ENCODE assay signal across 29 mouse cellular contexts in the genomic region with DNA sequence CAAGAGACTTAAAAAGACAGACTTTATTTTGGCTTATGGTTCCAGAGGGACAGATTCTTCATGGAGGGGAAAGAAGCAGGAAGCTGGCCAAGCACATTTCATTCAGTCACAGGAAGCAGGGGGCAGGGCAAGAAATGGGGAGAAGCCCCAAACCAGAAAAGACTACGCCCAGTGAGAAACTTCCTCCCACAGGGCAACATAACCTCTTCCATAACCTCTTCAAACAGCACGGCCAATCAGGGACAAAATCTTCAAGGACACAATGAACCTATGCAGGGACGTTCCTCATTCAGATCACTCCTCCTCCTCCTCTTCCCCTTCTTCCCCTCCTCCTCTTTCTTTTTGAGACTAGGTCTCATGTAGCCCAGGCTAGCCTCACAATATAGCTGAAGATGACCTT.
"Had no signal": no experiment of that assay in that cellular context is flagged by ENCODE, and none has a peak within 500 bp of the region (broad histone marks: within the 10 kb centered on the region; RNA-seq: fewer than 3 reads in every experiment).

No protein-coding gene starts in this region.

- H3K4me1 ChIP-seq: forebrain, embryonic 12.5 days had no signal

- H3K9ac ChIP-seq: embryonic facial prominence, embryonic 12.5 days; embryonic facial prominence, embryonic 13.5 days; embryonic facial prominence, embryonic 15.5 days; forebrain, embryonic 12.5 days; forebrain, embryonic 13.5 days; forebrain, embryonic 15.5 days; forebrain, postnatal 0 days had no signal

- H3K9me3 ChIP-seq: embryonic facial prominence, embryonic 10.5 days; embryonic facial prominence, embryonic 12.5 days; embryonic facial prominence, embryonic 13.5 days; embryonic facial prominence, embryonic 15.5 days; forebrain, embryonic 10.5 days; forebrain, embryonic 12.5 days; forebrain, embryonic 13.5 days; forebrain, embryonic 15.5 days had no signal

- H3K27me3 ChIP-seq: embryonic facial prominence, embryonic 12.5 days; embryonic facial prominence, embryonic 13.5 days; embryonic facial prominence, embryonic 15.5 days; forebrain, embryonic 12.5 days; forebrain, embryonic 13.5 days; forebrain, embryonic 15.5 days had no signal

- H3K4me3 ChIP-seq: embryonic facial prominence, embryonic 10.5 days; embryonic facial prominence, embryonic 12.5 days; embryonic facial prominence, embryonic 13.5 days; embryonic facial prominence, embryonic 15.5 days; erythroblast, embryonic 14.5 days; forebrain, embryonic 10.5 days; forebrain, embryonic 12.5 days; forebrain, embryonic 13.5 days; forebrain, embryonic 15.5 days; gastrocnemius, adult 2 months; heart, adult 2 months had no signal

- H3K36me3 ChIP-seq: embryonic facial prominence, embryonic 10.5 days; embryonic facial prominence, embryonic 12.5 days; embryonic facial prominence, embryonic 13.5 days; embryonic facial prominence, embryonic 15.5 days; forebrain, embryonic 10.5 days; forebrain, embryonic 12.5 days; forebrain, embryonic 15.5 days had no signal

- H3K4me2 ChIP-seq: embryonic facial prominence, embryonic 12.5 days; embryonic facial prominence, embryonic 13.5 days; embryonic facial prominence, embryonic 15.5 days; forebrain, embryonic 12.5 days; forebrain, embryonic 13.5 days; forebrain, embryonic 15.5 days had no signal

- DNase-seq: cerebellum, adult 2 months; cerebellum, adult 8-10 months; cerebellum, adult 9-10 months; cerebellum, adult 9-11 months; cerebellum, postnatal 10 days; cerebellum, postnatal 14 days; cerebellum, postnatal 25 days; cerebellum, postnatal 36 days; embryo, embryonic 11 days; forebrain, postnatal 0 days; gastrocnemius, adult 2 months; gastrocnemius, postnatal 10 days; gastrocnemius, postnatal 14 days; gastrocnemius, postnatal 25 days; gastrocnemius, postnatal 36 days; heart, adult 11 months; heart, adult 18-20 months; heart, adult 2 months had no signal

- ATAC-seq: forebrain, embryonic 13.5 days; forebrain, embryonic 14.5 days; forebrain, embryonic 15.5 days; forebrain, embryonic 16.5 days; forebrain, postnatal 0 days had no signal

- H3K27ac ChIP-seq: embryonic facial prominence, embryonic 10.5 days; embryonic facial prominence, embryonic 12.5 days; embryonic facial prominence, embryonic 13.5 days; embryonic facial prominence, embryonic 15.5 days; forebrain, embryonic 10.5 days; forebrain, embryonic 12.5 days; forebrain, embryonic 13.5 days; forebrain, embryonic 15.5 days; gastrocnemius, adult 2 months; heart, adult 2 months had no signal
